Mouse (Mus musculus) hindbrain, embryonic 12.5 days (tissue): ENCODE data around the gene Cdk7. TPM values are rescaled to one million over a fixed set of nuclear protein-coding genes. Genes with fewer than 3 reads are reported as not detected.

ENCODE experiments used
- ATAC-seq: fragments of 200-750 bp; cut with Nextera tagmentation; 2 replicates; pipeline ENCODE4 v1.8.0; 2017; ENCODE audit warnings: moderate TSS enrichment; ENCODE audit not compliant: low FRiP score
- H3K27ac ChIP-seq: fragments of 300-500 bp; sonication (generic); 2 replicates; pipeline ENCODE4 v1.5.1; 2016; ENCODE audit warnings: mild to moderate bottlenecking
- H3K27me3 ChIP-seq: fragments of 300-500 bp; sonication (generic); 2 replicates; pipeline ENCODE4 v1.6.1; 2016; ENCODE audit warnings: mild to moderate bottlenecking
- H3K36me3 ChIP-seq: fragments of 300-500 bp; sonication (generic); 2 replicates; pipeline ENCODE4 v1.6.1; 2016; ENCODE audit warnings: mild to moderate bottlenecking
- H3K4me1 ChIP-seq: fragments of 300-500 bp; sonication (generic); 2 replicates; pipeline ENCODE4 v1.6.1; 2016
- H3K4me2 ChIP-seq: fragments of 300-500 bp; sonication (generic); replicated peaks from 2 replicates; pipeline ENCODE4 v1.6.1; 2016; ENCODE audit warnings: mild to moderate bottlenecking
- H3K4me3 ChIP-seq: fragments of 300-500 bp; sonication (generic); 2 replicates; pipeline ENCODE4 v1.5.1; 2016; ENCODE audit warnings: mild to moderate bottlenecking
- H3K9ac ChIP-seq: fragments of 300-500 bp; sonication (generic); 2 replicates; pipeline ENCODE4 v1.6.1; 2016; ENCODE audit warnings: mild to moderate bottlenecking, moderate library complexity
- H3K9me3 ChIP-seq: fragments of 300-500 bp; sonication (generic); replicated peaks from 2 replicates; pipeline ENCODE4 v1.6.1; 2016; ENCODE audit warnings: mild to moderate bottlenecking
- WGBS: fragments of 180-500 bp; shearing (Covaris S2); methylation state at CpG from one replicate; pipeline ENCODE4 v1.1.7; 2016; 5-methylcytosine and 5-hydroxymethylcytosine counted together
- polyA plus RNA-seq: library from polyadenylated mRNA; unstranded; fragments of >200 nt; fragmentation: Nextera tagmentation; extraction: Ambion mirVana; gene quantifications from 2 replicates; pipeline ENCODE4 v1.2.1, GENCODE M21; 2016

Gene Cdk7
- polyA plus RNA-seq, 1 experiment from 2014 or later = 74.1 TPM

- Histone ChIP-seq H3K27ac (no peak overlapping the region), H3K4me2 (no peak overlapping the region), H3K9me3 (no peaks in the 10 kb centered on the region), H3K9ac (no peak overlapping the region), H3K4me3 (no peak overlapping the region), H3K36me3 (peaks cover 41% of the 10 kb centered on the region), H3K4me1 (no peaks in the 10 kb centered on the region), H3K27me3 (no peaks in the 10 kb centered on the region)
- ATAC-seq = no peak
- 86% methylated on average over 5 of the region's 5 CpGs for WGBS
Measured at GRCm38 (mm10) chr13:100721656-100722055, 9.1 kb downstream of the Cdk7 start.

DNA sequence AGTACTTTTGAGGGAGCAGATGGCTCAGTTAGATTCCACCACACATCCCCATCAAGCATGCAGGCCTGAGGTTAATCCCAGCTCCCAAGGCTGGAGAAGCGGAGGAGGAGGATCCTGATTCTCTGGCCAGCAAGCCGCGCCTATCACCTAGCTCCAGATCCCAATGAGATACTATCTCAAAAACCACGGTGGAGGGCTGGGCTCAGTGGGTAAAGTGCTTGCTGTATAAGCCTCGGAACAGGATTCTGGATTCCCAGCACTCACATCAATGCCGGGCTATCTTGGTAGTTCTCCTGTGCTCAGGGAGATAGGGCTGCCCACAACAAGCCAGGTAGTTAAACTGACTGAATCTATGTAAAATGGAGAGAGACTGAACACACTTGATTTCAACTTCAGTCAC is 15.3 kb downstream of the Cdk7 start:
- WGBS = 87% methylated on average over 6 of the region's 6 CpGs
- Histone ChIP-seq H3K4me3 (no peak overlapping the region), H3K36me3 (peaks cover 73% of the 10 kb centered on the region), H3K4me1 (no peaks in the 10 kb centered on the region), H3K27me3 (no peaks in the 10 kb centered on the region), H3K9me3 (no peaks in the 10 kb centered on the region), H3K4me2 (no peak overlapping the region), H3K27ac (no peak overlapping the region), H3K9ac (no peak overlapping the region)
- ATAC-seq = no peak

DNA sequence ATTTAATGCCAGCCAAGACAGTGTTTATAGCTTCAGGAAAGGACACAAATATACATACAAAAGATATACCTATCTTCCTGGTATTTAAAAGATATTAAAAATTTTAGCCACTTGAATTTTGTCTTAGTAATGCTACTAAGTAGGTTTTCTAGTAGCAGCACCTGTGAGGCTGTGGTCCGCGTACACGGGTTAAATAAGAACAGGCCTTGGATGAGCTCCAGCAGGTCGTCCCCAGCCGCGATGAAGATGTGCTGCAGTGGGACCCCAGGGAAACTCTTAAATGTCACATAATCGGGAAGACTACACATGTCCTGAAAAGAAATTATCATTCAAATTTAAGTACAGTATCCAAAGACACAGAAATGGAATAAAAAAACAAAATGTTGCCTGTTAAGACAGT is 24.5 kb downstream of the Cdk7 start:
- peaks cover 77% of the 10 kb centered on the region for H3K36me3 ChIP-seq
- 98% methylated on average over 7 of the region's 7 CpGs for WGBS

DNA sequence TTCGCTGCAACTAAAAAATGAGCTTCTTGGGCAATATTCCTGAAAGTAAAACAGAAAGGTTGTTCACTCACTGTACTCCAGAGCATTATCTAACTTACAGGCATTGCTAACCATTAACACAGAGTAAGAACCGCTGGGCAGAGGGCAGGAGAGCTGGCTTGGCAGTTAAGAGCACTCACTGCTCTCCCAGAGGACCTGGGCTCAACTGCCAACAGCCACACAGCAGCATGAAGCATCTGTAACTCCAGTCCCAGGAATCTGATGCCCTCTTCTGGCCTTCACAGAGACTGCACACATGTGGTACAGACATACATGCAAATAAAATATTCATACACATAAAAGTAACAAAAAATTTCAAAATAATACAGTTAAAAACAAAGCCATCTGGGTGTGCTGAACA is 27.3 kb downstream of the Cdk7 start:
- no peak for ATAC-seq
- H3K27me3 ChIP-seq = no peaks in the 10 kb centered on the region
- no peaks in the 10 kb centered on the region for H3K9me3 ChIP-seq
- no peaks in the 10 kb centered on the region for H3K4me1 ChIP-seq
- no peak overlapping the region for H3K9ac ChIP-seq
- H3K36me3 ChIP-seq = peaks cover 78% of the 10 kb centered on the region
- H3K4me2 ChIP-seq = no peak overlapping the region
- 94% methylated on average over 2 of the region's 2 CpGs for WGBS
- H3K4me3 ChIP-seq = no peak overlapping the region
- no peak overlapping the region for H3K27ac ChIP-seq

More for the DNA sequence above, 24.5 kb downstream of the Cdk7 start:
- no peaks in the 10 kb centered on the region for H3K9me3 ChIP-seq
- no peaks in the 10 kb centered on the region for H3K4me1 ChIP-seq
- no peak overlapping the region for H3K27ac ChIP-seq
- H3K4me2 ChIP-seq = no peak overlapping the region
- no peak overlapping the region for H3K9ac ChIP-seq
- ATAC-seq = no peak
- no peaks in the 10 kb centered on the region for H3K27me3 ChIP-seq
- H3K4me3 ChIP-seq = no peak overlapping the region

DNA sequence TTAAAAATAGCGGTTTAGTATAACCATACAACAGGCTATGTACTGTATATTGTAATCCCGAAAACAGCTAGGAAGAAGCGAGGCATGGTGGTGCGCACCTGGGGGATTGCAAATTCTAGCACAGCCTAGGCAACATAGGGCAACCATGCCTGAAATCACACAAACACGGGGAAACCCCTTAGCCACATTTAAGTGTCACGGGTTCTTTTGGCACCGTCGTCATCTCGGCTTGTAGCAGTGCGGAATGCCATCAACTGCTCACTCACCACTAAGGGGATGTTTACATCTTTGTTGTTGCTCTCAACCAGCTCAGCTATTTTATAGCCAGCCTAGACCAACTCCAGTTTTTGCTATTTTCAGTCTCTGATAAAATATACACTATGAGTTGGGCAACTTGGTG is 31.9 kb downstream of the Cdk7 start:
- Histone ChIP-seq H3K4me3 (no peak overlapping the region), H3K4me1 (no peaks in the 10 kb centered on the region), H3K27ac (no peak overlapping the region), H3K4me2 (no peak overlapping the region), H3K9me3 (no peaks in the 10 kb centered on the region), H3K36me3 (peaks cover 71% of the 10 kb centered on the region), H3K27me3 (no peaks in the 10 kb centered on the region), H3K9ac (no peak overlapping the region)
- ATAC-seq = no peak
- WGBS = 94% methylated on average over 10 of the region's 10 CpGs

DNA sequence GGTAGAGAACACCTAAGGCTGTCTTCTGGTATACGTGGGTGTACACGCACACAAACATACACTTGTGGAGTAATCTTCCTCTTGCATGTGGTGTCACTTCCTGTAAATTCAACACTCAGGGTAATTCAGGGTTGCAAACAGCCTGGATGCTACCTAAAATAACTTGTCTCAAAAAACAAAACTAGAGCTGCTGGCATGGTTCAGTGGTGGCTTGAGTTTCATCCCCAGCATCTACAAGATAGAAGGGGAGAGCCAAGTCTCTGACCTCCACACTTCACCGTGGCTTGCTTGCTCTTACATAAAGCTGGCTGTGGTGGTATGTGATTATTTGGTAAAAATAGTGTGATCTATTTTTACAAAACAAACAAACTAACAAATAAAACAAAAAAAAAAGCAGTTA is 33.2 kb downstream of the Cdk7 start:
- WGBS = 99% methylated on average over 3 of the region's 3 CpGs
- peaks cover 59% of the 10 kb centered on the region for H3K36me3 ChIP-seq
- no peaks in the 10 kb centered on the region for H3K4me1 ChIP-seq
- H3K4me3 ChIP-seq = no peak overlapping the region
- no peaks in the 10 kb centered on the region for H3K27me3 ChIP-seq
- H3K9ac ChIP-seq = no peak overlapping the region
- H3K4me2 ChIP-seq = no peak overlapping the region
- no peak overlapping the region for H3K27ac ChIP-seq
- ATAC-seq = no peak
- H3K9me3 ChIP-seq = no peaks in the 10 kb centered on the region

- H3K27me3 ChIP-seq = no peaks in the 10 kb centered on the region
- ATAC-seq = no peak
- H3K4me1 ChIP-seq = no peaks in the 10 kb centered on the region
- WGBS = 63% methylated on average over 7 of the region's 7 CpGs
- no peaks in the 10 kb centered on the region for H3K9me3 ChIP-seq
- H3K9ac ChIP-seq = no peak overlapping the region
- no peak overlapping the region for H3K4me3 ChIP-seq
- no peak overlapping the region for H3K27ac ChIP-seq
- peaks cover 5% of the 10 kb centered on the region; the same call in 1 of the 2 replicates for H3K36me3 ChIP-seq
- H3K4me2 ChIP-seq = no peak overlapping the region
Measured at GRCm38 (mm10) chr13:100687513-100687912, 43.2 kb downstream of the Cdk7 start.

DNA sequence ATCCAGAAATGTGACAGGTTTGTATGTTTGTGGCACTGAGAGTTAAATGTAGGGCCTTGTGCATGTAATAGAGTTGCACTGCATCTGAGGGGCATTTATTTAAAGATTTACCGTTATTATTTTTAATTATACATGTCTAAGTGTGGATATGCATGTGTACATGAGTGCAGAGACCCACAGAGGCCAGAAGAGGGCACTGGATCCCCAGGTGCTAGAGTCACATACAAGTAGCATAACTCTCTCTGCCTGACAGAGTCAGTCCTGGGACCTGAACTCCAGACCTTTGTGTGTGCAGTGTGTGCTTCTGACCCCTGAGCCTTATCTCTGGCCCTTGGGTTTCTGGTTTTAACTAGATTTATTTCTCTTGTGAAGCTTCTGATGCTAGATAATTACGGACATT is 46.4 kb downstream of the Cdk7 start:
- no peaks in the 10 kb centered on the region for H3K4me1 ChIP-seq
- H3K4me3 ChIP-seq = no peak overlapping the region
- H3K36me3 ChIP-seq = no peaks in the 10 kb centered on the region
- 74% methylated on average over 2 of the region's 2 CpGs for WGBS
- no peak overlapping the region for H3K4me2 ChIP-seq
- no peaks in the 10 kb centered on the region for H3K9me3 ChIP-seq
- no peak overlapping the region for H3K9ac ChIP-seq
- ATAC-seq = no peak
- no peaks in the 10 kb centered on the region for H3K27me3 ChIP-seq
- H3K27ac ChIP-seq = no peak overlapping the region

DNA sequence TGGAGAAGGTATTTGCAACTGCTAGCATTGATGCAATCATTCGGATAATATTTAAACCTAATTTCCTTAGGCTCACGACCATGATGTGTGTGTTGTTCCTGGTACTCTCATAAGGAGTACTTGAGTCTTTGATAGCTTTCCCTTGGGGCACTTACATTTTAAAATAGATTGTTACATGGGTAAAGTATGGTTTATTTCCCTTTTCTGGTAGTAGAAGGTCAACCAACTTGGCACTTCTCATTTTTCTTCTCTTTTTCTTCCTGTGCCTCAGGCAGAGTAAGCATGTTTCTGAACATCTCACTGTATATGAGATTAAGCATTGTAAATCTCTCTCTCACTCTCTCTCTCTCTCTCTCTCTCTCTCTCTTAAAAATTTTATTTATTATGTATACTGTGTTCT is 47.9 kb downstream of the Cdk7 start:
- Histone ChIP-seq H3K27me3 (no peaks in the 10 kb centered on the region), H3K36me3 (no peaks in the 10 kb centered on the region), H3K4me3 (no peak overlapping the region), H3K27ac (no peak overlapping the region), H3K4me1 (no peaks in the 10 kb centered on the region), H3K9ac (no peak overlapping the region), H3K9me3 (no peaks in the 10 kb centered on the region), H3K4me2 (no peak overlapping the region)
- 81% methylated on average over 2 of the region's 2 CpGs for WGBS
- ATAC-seq = no peak

DNA sequence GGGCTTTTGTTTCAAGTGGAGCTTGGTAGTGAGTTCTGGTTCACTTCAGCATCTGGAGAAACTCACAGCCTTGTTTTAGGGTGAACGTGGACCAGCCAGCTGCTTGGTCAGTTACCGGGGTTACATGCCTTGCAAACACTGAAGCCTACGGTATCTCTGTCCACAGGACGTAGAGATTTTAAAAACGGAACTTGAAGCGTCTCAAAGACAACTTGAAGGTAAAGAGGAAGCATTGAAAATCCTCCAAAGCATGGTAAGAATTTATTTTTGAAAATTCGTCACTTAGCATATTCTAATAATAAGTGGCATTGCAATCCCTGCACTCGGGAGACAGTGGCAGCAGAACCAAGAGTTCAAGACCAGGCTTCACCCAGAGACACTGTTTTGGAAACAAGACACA is 49.1 kb downstream of the Cdk7 start:
- ATAC-seq = no peak
- WGBS = 92% methylated on average over 8 of the region's 8 CpGs
- no peaks in the 10 kb centered on the region for H3K36me3 ChIP-seq
- no peak overlapping the region for H3K4me3 ChIP-seq
- no peak overlapping the region for H3K4me2 ChIP-seq
- no peaks in the 10 kb centered on the region for H3K27me3 ChIP-seq
- no peak overlapping the region for H3K9ac ChIP-seq
- no peak overlapping the region for H3K27ac ChIP-seq
- H3K9me3 ChIP-seq = no peaks in the 10 kb centered on the region
- no peaks in the 10 kb centered on the region for H3K4me1 ChIP-seq

- Histone ChIP-seq H3K27me3 (no peaks in the 10 kb centered on the region), H3K4me1 (no peaks in the 10 kb centered on the region), H3K27ac (no peak overlapping the region), H3K36me3 (no peaks in the 10 kb centered on the region), H3K9me3 (no peaks in the 10 kb centered on the region), H3K9ac (no peak overlapping the region), H3K4me3 (no peak overlapping the region), H3K4me2 (no peak overlapping the region)
- no peak for ATAC-seq
- 88% methylated on average over 15 of the region's 15 CpGs for WGBS
Measured at GRCm38 (mm10) chr13:100675936-100676635, 54.7 kb downstream of the Cdk7 start.

- Histone ChIP-seq H3K27ac (no peak overlapping the region), H3K9me3 (no peaks in the 10 kb centered on the region), H3K4me1 (peaks cover 3% of the 10 kb centered on the region; the same call in 1 of the 2 replicates), H3K4me3 (peak overlapping the region; percentile 52), H3K36me3 (peaks cover 14% of the 10 kb centered on the region), H3K9ac (no peak overlapping the region), H3K4me2 (peak overlapping the region; percentile 83), H3K27me3 (no peaks in the 10 kb centered on the region)
- ATAC-seq = no peak
- WGBS = 66% methylated on average over 9 of the region's 9 CpGs
Measured at GRCm38 (mm10) chr13:100670181-100670741, 60.5 kb downstream of the Cdk7 start.
